Mouse (Mus musculus) lung, embryonic 14.5 days (tissue): ENCODE measurements around the gene Gdf1. TPM values are rescaled to one million over a fixed set of nuclear protein-coding genes. Genes with fewer than 3 reads are reported as not detected.
A peak's percentile ranks its signal among the peaks of the same experiment; 100 is the strongest.

ENCODE experiments used
- ATAC-seq: fragments of 200-750 bp; cut with Nextera tagmentation; 2 replicates; pipeline ENCODE4 v1.8.0; 2017; ENCODE audit warnings: mild to moderate bottlenecking, moderate TSS enrichment, moderate library complexity; ENCODE audit not compliant: insufficient read depth
- DNase-seq: peaks from one replicate; pipeline ENCODE4 v3.0.0-alpha.2; 2015
- H3K27ac ChIP-seq: fragments of 300-500 bp; sonication (generic); 2 replicates; pipeline ENCODE4 v1.5.1; 2014; ENCODE audit warnings: low read depth, mild to moderate bottlenecking, moderate library complexity
- H3K27me3 ChIP-seq: fragments of 300-500 bp; sonication (generic); 2 replicates; pipeline ENCODE4 v1.6.1; 2014; ENCODE audit warnings: low read length, control low read depth; ENCODE audit not compliant: insufficient read depth
- H3K36me3 ChIP-seq: fragments of 300-500 bp; sonication (generic); 2 replicates; pipeline ENCODE4 v1.6.1; 2014; ENCODE audit warnings: control low read depth; ENCODE audit not compliant: insufficient read depth
- H3K4me1 ChIP-seq: fragments of 300-500 bp; sonication (generic); 2 replicates; pipeline ENCODE4 v1.6.1; 2014; ENCODE audit warnings: antibody characterized with exemption, control low read depth; ENCODE audit not compliant: insufficient read depth
- H3K4me2 ChIP-seq: fragments of 300-500 bp; sonication (generic); 2 replicates; pipeline ENCODE4 v1.6.1; 2014; ENCODE audit warnings: mild to moderate bottlenecking
- H3K4me3 ChIP-seq: fragments of 300-500 bp; sonication (generic); 2 replicates; pipeline ENCODE4 v1.5.1; 2014; ENCODE audit warnings: low read depth, low read length
- H3K9ac ChIP-seq: fragments of 300-500 bp; sonication (generic); 2 replicates; pipeline ENCODE4 v1.6.1; 2014
- H3K9me3 ChIP-seq: fragments of 300-500 bp; sonication (generic); 2 replicates; pipeline ENCODE4 v1.6.1; 2016; ENCODE audit warnings: low read depth, low read length, control low read depth
- CTCF ChIP-seq: IDR thresholded peaks from 2 replicates; pipeline ENCODE4 v1.5.1; 2016; ENCODE audit warnings: antibody characterized with exemption, low read depth
- WGBS: fragments of 180-500 bp; shearing (Covaris S2); extraction: QIAGEN DNeasy Blood & Tissue Kit; methylation state at CpG from one replicate; pipeline ENCODE4 v1.1.7; 2014; 5-methylcytosine and 5-hydroxymethylcytosine counted together
- polyA plus RNA-seq: library from polyadenylated mRNA; unstranded; fragments of >200 nt; fragmentation: Nextera tagmentation; extraction: Ambion mirVana; gene quantifications from 2 replicates; pipeline ENCODE4 v1.2.1, GENCODE M21; 2014

Gdf1 gene
- polyA plus RNA-seq: 2.4 and 4.2 TPM in 2 replicates

GRCm38 (mm10) chr8:70329124-70329834 is at the start of gene Gdf1:
Gene Gdf1, plus strand, starts transcription at chr8:70329817.
- WGBS: 28% methylated on average over 14 of the region's 14 CpGs
- H3K27ac ChIP-seq: no peak within 1 kb of the TSS

GRCm38 (mm10) chr8:70281001-70281400 is 48.6 kb upstream of the Gdf1 start:
- ATAC-seq: no peak
- peak overlapping the region; percentile 79 for H3K27ac ChIP-seq

More at GRCm38 (mm10) chr8:70329124-70329834, at the start of gene Gdf1:
- no peak for TF ChIP-seq CTCF
- Histone ChIP-seq H3K4me1 (peaks cover 13% of the 10 kb centered on the region), H3K4me3 (peak within 1 kb of the TSS; percentile 10), H3K4me2 (peak within 1 kb of the TSS; percentile 50), H3K9ac (peak within 1 kb of the TSS; percentile 29), H3K27me3 (no peaks in the 10 kb centered on the region), H3K36me3 (peaks cover 36% of the 10 kb centered on the region), H3K9me3 (no peaks in the 10 kb centered on the region)
- no peak for ATAC-seq
- DNase-seq: peak; percentile 57

GRCm38 (mm10) chr8:70282603-70283135 is 46.9 kb upstream of the Gdf1 start, which contains the start of gene Homer3:
Gene Homer3, plus strand, starts transcription at chr8:70282827.
- Histone ChIP-seq H3K4me2 (peak within 1 kb of the TSS; percentile 89), H3K9me3 (peaks cover 3% of the 10 kb centered on the region; the same call in 1 of the 2 replicates), H3K4me1 (no peaks in the 10 kb centered on the region; the same call in 1 of the 2 replicates), H3K4me3 (peak within 1 kb of the TSS; percentile 85), H3K36me3 (peaks cover 32% of the 10 kb centered on the region), H3K9ac (peak within 1 kb of the TSS; percentile 95), H3K27me3 (no peaks in the 10 kb centered on the region), H3K27ac (peak within 1 kb of the TSS; percentile 79)
- peak; percentile 92 for DNase-seq
- peak; percentile 88 for TF ChIP-seq CTCF
- 2% methylated on average over 36 of the region's 36 CpGs for WGBS
- ATAC-seq: peak; percentile 92

More at GRCm38 (mm10) chr8:70281001-70281400, 48.6 kb upstream of the Gdf1 start:
- Histone ChIP-seq H3K4me2 (no peak overlapping the region), H3K4me3 (no peak overlapping the region), H3K9me3 (no peaks in the 10 kb centered on the region), H3K9ac (no peak overlapping the region), H3K27me3 (no peaks in the 10 kb centered on the region), H3K4me1 (no peaks in the 10 kb centered on the region; the same call in 1 of the 2 replicates), H3K36me3 (peaks cover 15% of the 10 kb centered on the region)
- 18% methylated on average over 3 of the region's 3 CpGs for WGBS
- DNase-seq: no peak
- no peak for TF ChIP-seq CTCF

- Histone ChIP-seq H3K9ac (peak overlapping the region; percentile 95), H3K4me3 (peak overlapping the region; percentile 85), H3K4me1 (no peaks in the 10 kb centered on the region; the same call in 1 of the 2 replicates), H3K9me3 (peaks cover 3% of the 10 kb centered on the region; the same call in 1 of the 2 replicates), H3K27ac (peak overlapping the region; percentile 52), H3K36me3 (peaks cover 39% of the 10 kb centered on the region), H3K4me2 (peak overlapping the region; percentile 89), H3K27me3 (no peaks in the 10 kb centered on the region)
- DNase-seq (peak; percentile 56), ATAC-seq (peak; percentile 62)
- TF ChIP-seq CTCF: no peak
- under 1% methylated on average over 53 of the region's 55 CpGs for WGBS
Observed at GRCm38 (mm10) chr8:70283136-70284077, 46.2 kb upstream of the Gdf1 start.

- Histone ChIP-seq H3K9me3 (peaks cover 3% of the 10 kb centered on the region; the same call in 1 of the 2 replicates), H3K4me1 (no peaks in the 10 kb centered on the region; the same call in 1 of the 2 replicates), H3K27me3 (no peaks in the 10 kb centered on the region), H3K4me2 (peak overlapping the region; percentile 89), H3K36me3 (peaks cover 46% of the 10 kb centered on the region), H3K27ac (no peak overlapping the region), H3K4me3 (peak overlapping the region; percentile 85), H3K9ac (no peak overlapping the region)
- TF ChIP-seq CTCF: no peak
- 71% methylated on average over 5 of the region's 5 CpGs for WGBS
- no peak for ATAC-seq
- no peak for DNase-seq
Observed at GRCm38 (mm10) chr8:70284421-70284820, 45.2 kb upstream of the Gdf1 start.

GRCm38 (mm10) chr8:70285304-70285703 is 44.3 kb upstream of the Gdf1 start:
- Histone ChIP-seq H3K4me2 (no peak overlapping the region), H3K4me3 (no peak overlapping the region), H3K9ac (no peak overlapping the region), H3K9me3 (peaks cover 3% of the 10 kb centered on the region; the same call in 1 of the 2 replicates), H3K36me3 (peaks cover 54% of the 10 kb centered on the region), H3K4me1 (no peaks in the 10 kb centered on the region; the same call in 1 of the 2 replicates), H3K27me3 (no peaks in the 10 kb centered on the region), H3K27ac (no peak overlapping the region)
- 95% methylated on average over 15 of the region's 15 CpGs for WGBS
- TF ChIP-seq CTCF: no peak
- no peak for DNase-seq
- no peak for ATAC-seq
